Mouse (Mus musculus): ENCODE data around the gene Usp19. TPM values are rescaled to one million over a fixed set of nuclear protein-coding genes. Genes with fewer than 3 reads are reported as not detected.

Gene Usp19
- total RNA-seq, 4 experiments from 2014 or later = 239 to 312 (median 257) TPM

GRCm38 (mm10) chr9:108499231-108499630 is 8.8 kb downstream of the Usp19 start:
- no peak for DNase-seq

GRCm38 (mm10) chr9:108499943-108500342 is 9.5 kb downstream of the Usp19 start:
- DNase-seq = no peak

GRCm38 (mm10) chr9:108506901-108507300 is 16.5 kb downstream of the Usp19 start:
- DNase-seq = no peak

GRCm38 (mm10) chr9:108507619-108508434 is 17.4 kb downstream of the Usp19 start, which contains the start of gene Qars:
Qars (plus strand) TSS chr9:108507706.
- DNase-seq = peak; percentile 96

- DNase-seq = no peak
These were observed 18.4 kb downstream of the Usp19 start for GRCm38 (mm10) chr9:108508776-108509175.

- peak; percentile 94 for DNase-seq
These were observed 26.2 kb downstream of the Usp19 start, which contains the start of gene Qrich1 for GRCm38 (mm10) chr9:108516380-108517251. Qrich1 (plus strand) TSS chr9:108516806.

GRCm38 (mm10) chr9:108517253-108517930 is 27.0 kb downstream of the Usp19 start:
- DNase-seq = peak; percentile 70

GRCm38 (mm10) chr9:108517931-108518332 is 27.5 kb downstream of the Usp19 start:
- no peak for DNase-seq

- no peak for DNase-seq
These were observed 31.2 kb downstream of the Usp19 start for GRCm38 (mm10) chr9:108521604-108522003.

- DNase-seq = no peak
These were observed 32.9 kb downstream of the Usp19 start for GRCm38 (mm10) chr9:108523341-108523740.

- no peak for DNase-seq
These were observed 35.0 kb downstream of the Usp19 start for GRCm38 (mm10) chr9:108525400-108525799.

GRCm38 (mm10) chr9:108530954-108531353 is 40.6 kb downstream of the Usp19 start:
- no peak for DNase-seq

- no peak for DNase-seq
These were observed 41.1 kb downstream of the Usp19 start for GRCm38 (mm10) chr9:108531496-108531895.

- no peak for DNase-seq
These were observed 50.4 kb downstream of the Usp19 start for GRCm38 (mm10) chr9:108540846-108541245.

GRCm38 (mm10) chr9:108545986-108546385 is 55.6 kb downstream of the Usp19 start:
- DNase-seq = no peak

- DNase-seq = no peak
These were observed 56.5 kb downstream of the Usp19 start for GRCm38 (mm10) chr9:108546875-108547274.

Other genes with a start within 250 kb of the Usp19 start
- gene Dag1, start 226.6 kb upstream of the Usp19 start, total RNA-seq (2022) = 100 to 1,000 TPM; 134 to 165 (median 148) TPM
- gene Nicn1, start 200.2 kb upstream of the Usp19 start, total RNA-seq (2022) = 10 to 100 TPM; 29.5 to 49.1 (median 41.4) TPM
- gene Amt, start 193.7 kb upstream of the Usp19 start, total RNA-seq (2022) = 10 to 100 TPM in 2 of 4 experiments, 1 to 10 TPM in 2; 3.8 to 10.9 (median 7.1) TPM
- 100 to 1,000 TPM; 307 to 342 (median 321) TPM for gene Rhoa, start 184.5 kb upstream of the Usp19 start, total RNA-seq (2022)
- gene Tcta, start 184.4 kb upstream of the Usp19 start, total RNA-seq (2022) = 10 to 100 TPM; 56.0 to 68.0 (median 62.2) TPM
- gene Gpx1, start 151.7 kb upstream of the Usp19 start, total RNA-seq (2022) = 100 to 1,000 TPM; 524 to 812 (median 629) TPM
- 100 to 1,000 TPM; 124 to 152 (median 132) TPM for gene Usp4, start 142.7 kb upstream of the Usp19 start, total RNA-seq (2022)
- 1 to 10 TPM in 3 of 4 experiments, under 1 TPM in 1; 0.96 to 1.6 (median 1.3) TPM for gene 1700102P08Rik, start 97.8 kb upstream of the Usp19 start, total RNA-seq (2022)
- gene Ccdc36, start 62.1 kb upstream of the Usp19 start, total RNA-seq (2022) = under 1 TPM in 1 of 4 experiments, not detected in 3; 0.10 TPM
- gene BC048562, start 54.1 kb upstream of the Usp19 start, total RNA-seq (2022) = not detected
- 10 to 100 TPM; 46.6 to 56.5 (median 52.7) TPM for gene Ccdc71, start 30.1 kb upstream of the Usp19 start, total RNA-seq (2022)
- gene Klhdc8b, start 29.0 kb upstream of the Usp19 start, total RNA-seq (2022) = 10 to 100 TPM; 19.7 to 48.3 (median 33.1) TPM
- gene Lamb2, start 10.9 kb upstream of the Usp19 start, total RNA-seq (2022) = 100 to 1,000 TPM; 117 to 175 (median 152) TPM
- gene Qars, start 17.1 kb downstream of the Usp19 start, total RNA-seq (2022) = 100 to 1,000 TPM; 181 to 239 (median 220) TPM
- 100 to 1,000 TPM; 131 to 151 (median 139) TPM for gene Qrich1, start 26.2 kb downstream of the Usp19 start, total RNA-seq (2022)
- 10 to 100 TPM; 59.9 to 88.8 (median 73.5) TPM for gene Impdh2, start 69.7 kb downstream of the Usp19 start, total RNA-seq (2022)
- gene Ndufaf3, start 76.8 kb downstream of the Usp19 start, total RNA-seq (2022) = 10 to 100 TPM; 60.1 to 76.1 (median 70.8) TPM
- gene Dalrd3, start 79.3 kb downstream of the Usp19 start, total RNA-seq (2022) = 10 to 100 TPM; 72.5 to 99.3 (median 83.0) TPM
- gene Wdr6, start 88.1 kb downstream of the Usp19 start, total RNA-seq (2022) = 100 to 1,000 TPM; 115 to 182 (median 165) TPM
- 10 to 100 TPM in 3 of 4 experiments, 1 to 10 TPM in 1; 7.4 to 14.7 (median 11.6) TPM for gene P4htm, start 107.1 kb downstream of the Usp19 start, total RNA-seq (2022)
- gene Arih2, start 158.8 kb downstream of the Usp19 start, total RNA-seq (2022) = 10 to 100 TPM; 53.4 to 73.7 (median 61.0) TPM
- 100 to 1,000 TPM in 1 of 4 experiments, 10 to 100 TPM in 3; 71.4 to 108 (median 90.9) TPM for gene Slc25a20, start 171.5 kb downstream of the Usp19 start, total RNA-seq (2022)
- gene Prkar2a, start 198.7 kb downstream of the Usp19 start, total RNA-seq (2022) = 10 to 100 TPM; 29.9 to 45.0 (median 33.7) TPM